Mouse (Mus musculus): ENCODE measurements around the gene 2610002M06Rik.
A peak's percentile ranks its signal among the peaks of the same experiment; 100 is the strongest.

Gene 2610002M06Rik

DNA sequence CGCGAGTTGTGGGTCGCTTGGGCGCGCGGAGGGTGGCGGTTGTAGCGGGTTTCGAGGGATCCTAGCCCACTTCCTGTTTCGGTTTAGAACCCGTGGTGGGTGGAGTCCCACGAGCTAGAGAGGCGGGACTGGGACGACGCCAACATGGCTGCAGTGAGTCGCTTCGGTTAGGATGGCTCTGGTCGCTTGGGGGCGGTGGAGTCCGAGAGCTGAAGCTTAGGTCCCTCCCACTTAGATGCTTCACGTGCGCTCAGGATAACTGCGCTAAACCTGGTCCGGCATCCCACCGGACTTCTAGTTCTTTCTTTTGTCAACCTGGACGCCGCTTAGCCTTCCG is at the start of gene 2610002M06Rik:
Gene 2610002M06Rik, minus strand, starts transcription at position 117 of the 337 bp plus-strand sequence.
- DNase-seq = peak; percentile 80

DNA sequence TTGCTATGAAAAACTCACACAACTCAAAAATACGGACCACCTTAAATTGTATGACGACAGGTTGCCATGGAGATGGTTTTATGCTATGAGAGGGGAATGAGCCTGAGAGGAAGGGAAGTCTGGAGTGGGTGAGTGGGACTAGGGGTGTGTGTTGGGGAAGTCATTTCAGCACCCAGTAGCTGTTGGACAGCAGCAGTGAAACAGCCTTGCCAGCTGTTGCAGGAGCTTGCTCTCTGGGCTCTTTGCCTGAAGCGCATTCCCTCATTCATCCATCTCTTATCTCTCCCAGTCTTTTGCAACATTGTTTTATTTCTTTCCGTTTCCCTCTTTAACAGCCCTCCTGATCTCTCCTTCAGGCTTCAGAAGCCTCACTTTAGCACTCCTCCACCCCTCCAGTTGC is 42.0 kb upstream of the 2610002M06Rik start:
- no peak for DNase-seq

DNA sequence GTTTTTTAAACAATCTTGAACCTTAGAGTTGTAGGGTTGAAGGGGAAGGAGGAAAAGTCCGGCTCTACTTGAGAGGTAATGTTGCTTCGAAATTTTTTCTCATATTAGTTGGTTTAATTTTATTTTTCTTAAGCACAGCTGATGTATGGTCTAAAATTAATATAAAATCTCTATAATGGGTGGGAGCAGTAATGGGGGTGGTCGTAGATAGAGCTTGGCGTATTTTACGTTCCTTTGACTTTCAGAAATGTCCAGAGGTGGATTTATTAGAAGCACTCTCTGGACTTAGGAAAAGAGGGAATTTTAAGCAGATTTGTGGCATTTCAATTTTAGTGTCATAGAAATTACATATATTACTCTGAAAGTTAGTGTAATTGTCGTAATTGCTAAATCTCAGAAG is 592 bp upstream of the 2610002M06Rik start:
- no peak for DNase-seq

DNA sequence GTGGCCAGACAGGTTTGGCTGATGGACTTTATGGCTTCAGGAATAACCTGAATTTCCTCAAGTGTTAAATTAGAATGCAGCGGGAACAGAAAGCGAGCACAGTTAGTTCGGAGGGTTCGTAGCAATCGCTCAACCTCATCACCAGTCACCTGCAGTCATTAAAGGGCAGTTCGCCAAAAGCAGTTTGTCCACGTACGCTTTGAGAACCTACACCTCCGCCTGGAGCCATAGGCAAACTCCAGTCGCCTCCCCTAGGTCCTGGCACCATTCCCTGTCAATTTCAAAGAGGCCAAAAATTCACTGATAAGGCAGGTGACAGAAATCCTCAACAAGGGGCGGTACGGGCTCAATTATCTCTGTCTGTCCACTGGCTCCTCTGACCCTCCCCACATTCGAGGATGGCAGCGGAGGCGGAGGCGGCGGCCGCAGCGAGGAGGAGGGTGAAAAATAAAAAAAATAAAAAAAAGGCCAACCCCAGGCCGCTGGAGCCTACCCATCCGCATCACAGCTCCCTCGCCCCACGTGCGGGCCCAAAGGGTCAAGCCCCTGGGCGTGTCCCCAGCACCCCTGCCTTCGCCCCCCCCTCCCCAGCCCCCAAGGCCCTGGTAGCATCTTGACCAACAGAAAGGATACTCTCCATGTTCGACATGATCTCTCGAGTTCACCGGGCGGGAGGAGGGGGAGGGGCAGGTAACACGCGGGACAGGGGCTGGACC is 474 bp downstream of the 2610002M06Rik start:
- DNase-seq = peak; percentile 46

DNA sequence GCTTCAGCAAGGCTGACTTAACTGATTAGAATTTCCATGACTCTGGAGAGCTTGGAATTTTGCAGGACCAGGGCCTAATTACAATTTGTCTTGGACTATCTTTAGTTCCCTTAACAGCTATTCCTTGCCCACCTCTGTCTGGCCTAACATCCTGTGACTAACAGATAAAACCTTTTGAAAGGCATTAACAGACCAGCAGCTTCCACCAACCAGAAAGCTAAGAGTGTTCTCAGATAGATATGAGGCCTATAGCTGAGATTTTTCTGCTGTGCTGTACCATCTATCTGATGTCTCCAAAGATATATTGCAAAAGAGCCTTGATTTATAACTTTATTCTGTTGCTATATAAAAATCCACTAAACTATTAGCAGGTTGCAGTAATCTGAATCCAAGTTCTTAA is 4.0 kb downstream of the 2610002M06Rik start:
- DNase-seq = no peak

DNA sequence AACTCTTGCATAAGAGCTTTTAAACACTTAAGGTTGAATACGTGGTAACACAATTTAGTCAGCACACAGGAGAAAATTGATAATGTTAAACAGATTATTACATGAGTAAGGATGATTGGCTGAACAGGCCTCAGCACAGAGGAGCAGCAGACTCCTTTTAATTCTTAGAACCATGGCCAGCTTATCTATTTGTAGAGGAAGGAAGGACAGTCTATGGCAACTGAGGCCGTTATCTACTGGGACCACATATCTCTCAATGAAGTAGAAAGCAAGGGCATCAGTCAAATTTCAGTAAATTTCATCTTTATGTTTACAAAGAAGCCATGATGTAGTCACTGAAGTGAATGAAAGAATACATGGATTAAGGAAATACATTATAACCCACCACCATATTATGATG is 19.2 kb downstream of the 2610002M06Rik start:
- DNase-seq = no peak

DNA sequence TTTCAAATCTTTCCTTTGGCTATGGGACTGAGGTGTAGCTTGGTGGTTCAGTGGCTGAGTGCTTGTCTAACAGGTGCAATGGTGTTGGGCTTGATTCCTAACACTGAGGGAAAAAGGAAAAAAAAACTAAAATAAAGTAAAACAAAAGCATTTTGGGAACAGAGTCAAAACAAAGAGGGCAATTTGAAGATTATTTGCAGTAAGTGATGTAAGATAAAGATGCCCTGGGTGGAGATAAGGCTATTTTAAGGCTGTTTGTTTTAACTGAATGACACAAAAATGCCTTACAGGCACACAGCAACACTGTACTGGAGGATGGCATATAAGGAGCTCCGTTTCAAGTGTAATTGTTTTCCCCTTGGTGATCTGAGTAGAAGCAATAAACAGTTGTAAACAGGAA is 20.3 kb downstream of the 2610002M06Rik start:
- no peak for DNase-seq

DNA sequence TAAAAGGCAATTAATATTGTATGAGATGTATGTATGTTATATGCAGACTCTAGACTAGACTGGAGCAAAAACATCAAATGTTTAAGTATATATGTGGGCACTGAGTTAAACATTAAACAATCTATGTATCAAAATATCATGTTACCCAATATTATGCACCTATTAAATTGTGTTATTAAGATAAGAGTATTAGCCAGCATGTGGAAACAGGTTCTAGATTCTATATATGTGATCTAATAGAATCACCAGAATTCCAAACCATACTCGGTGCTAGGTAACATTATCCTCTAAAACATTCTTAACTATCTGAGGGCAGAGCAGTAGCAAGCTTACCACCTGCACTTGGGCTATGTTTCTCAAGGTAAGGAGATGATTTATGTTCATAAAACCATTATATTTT is 23.8 kb downstream of the 2610002M06Rik start, which contains the start of gene Tent5d:
Gene Tent5d, plus strand, starts transcription at position 301 of the 400 bp plus-strand sequence.
- DNase-seq = no peak

DNA sequence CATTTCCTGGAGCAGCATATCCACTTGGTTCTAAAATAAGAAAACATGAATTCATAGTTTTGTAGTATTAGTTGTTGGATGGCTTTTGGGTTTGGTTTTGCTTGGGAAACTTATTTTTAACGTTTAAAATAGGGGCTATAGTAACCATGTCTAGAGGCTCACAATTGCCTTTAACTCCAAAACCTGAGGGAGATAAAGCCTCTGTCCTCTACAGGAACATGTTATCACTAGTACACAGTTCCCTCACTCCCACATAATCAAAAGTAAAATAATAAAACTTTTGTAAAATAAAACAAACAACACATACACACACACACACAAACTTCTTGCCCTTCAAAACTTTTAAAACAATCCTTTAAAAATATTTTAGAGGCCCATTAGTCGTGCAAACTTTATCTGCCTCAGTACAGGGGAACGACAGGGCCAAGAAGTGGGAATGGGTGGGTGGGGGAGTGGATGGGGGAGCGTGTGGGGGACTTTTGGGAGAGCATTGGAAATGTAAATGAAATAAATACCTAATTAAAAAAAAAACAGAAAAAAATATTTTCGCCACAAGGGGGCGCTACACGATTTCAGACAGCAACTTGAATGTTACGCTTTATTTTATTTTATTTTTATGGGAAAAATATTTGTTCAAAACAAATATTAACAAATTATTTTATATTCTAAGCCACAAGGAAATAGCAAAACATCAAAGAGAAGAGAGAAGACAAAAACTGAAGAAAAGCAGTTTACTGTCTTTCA is 25.2 kb downstream of the 2610002M06Rik start:
- no peak for DNase-seq

DNA sequence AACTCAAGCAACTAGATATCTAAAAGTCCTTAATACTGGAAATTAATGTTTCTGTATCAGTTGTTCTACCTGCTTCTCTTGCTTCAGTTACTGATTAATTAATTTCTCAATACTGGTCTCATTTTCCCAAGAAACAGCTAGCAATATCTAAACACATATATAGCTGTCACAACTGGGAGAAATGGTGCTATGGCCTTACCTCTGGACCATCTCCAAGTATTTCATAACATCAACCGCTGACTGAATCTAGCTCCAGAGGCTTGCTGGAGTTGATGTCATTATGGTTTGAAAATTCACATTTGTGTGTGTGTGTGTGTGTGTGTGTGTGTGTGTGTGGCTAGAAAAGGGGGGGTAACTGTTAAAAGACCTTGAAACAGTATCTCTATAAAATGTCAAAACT is 26.0 kb downstream of the 2610002M06Rik start:
- no peak for DNase-seq

DNA sequence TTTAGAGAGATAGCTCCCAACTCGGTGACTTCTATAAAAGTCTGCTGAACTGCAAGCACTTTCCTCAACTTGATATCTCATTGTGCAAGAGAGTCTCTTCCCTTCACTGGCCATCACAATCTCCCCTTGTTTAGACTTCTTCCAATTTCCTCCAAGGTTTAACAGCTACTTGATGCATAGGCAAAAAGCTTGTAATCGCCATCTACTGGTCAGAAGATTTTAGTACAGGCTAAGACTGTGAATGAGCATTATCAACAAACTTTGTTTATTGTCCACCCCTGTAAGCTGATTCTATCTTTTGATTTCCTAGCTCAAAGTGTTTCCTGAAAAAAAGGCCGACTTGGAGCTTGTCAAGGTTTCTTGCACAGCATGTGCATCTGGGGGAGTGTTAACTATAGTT is 48.2 kb downstream of the 2610002M06Rik start:
- DNase-seq = no peak

Data from cerebellum, adult 11 months (tissue).